Mouse (Mus musculus): ENCODE measurements at regions not wholly inside any gene's neighbourhood (a gene's known extent, or its start where the extent isn't known, plus 50 kb on each side); places are given as distances from the start of the nearest gene placed in this dataset.

GRCm38 (mm10) chr1:186198391-186198790, 81.3 kb upstream of the Lyplal1 start:
- TF ChIP-seq CTCF (conservative IDR thresholded peaks at IDR 0.05; ENCODE audit: insufficient read depth, insufficient read length, low read depth, low read length) (no peak), POLR2A (IDR thresholded peaks at IDR 0.05; ENCODE audit: low read depth, low read length) (no peak)

Data from kidney, adult 2 months (tissue).